9 mouse cellular contexts compared by ENCODE assay signal in genomic region chr4:136178475-136178921, GRCm38 (mm10). TPM values are rescaled to one million over a fixed set of nuclear protein-coding genes. Genes with fewer than 3 reads are reported as not detected.
A peak's percentile ranks its signal among the peaks of the same experiment; 100 is the strongest.
DNase-seq lines count a peak whose midpoint lies in the region; ATAC-seq and TF ChIP-seq lines count a peak whose summit lies in the region.
"Had no signal": no experiment of that assay in that cellular context is flagged by ENCODE, and none has a peak within 500 bp of the region (broad histone marks: within the 10 kb centered on the region; RNA-seq: fewer than 3 reads in every experiment).

No protein-coding gene starts in this region.

- H3K9me3 ChIP-seq in heart, embryonic 15.5 days (replicated peaks), result no peaks in the 10 kb centered on the region
- H3K9me3 ChIP-seq in embryonic facial prominence, embryonic 15.5 days (replicated peaks), result no peaks in the 10 kb centered on the region
- no peaks in the 10 kb centered on the region for H3K9me3 ChIP-seq in liver, postnatal 0 days (ENCODE audit: low read length)

- no peak overlapping the region for H3K9ac ChIP-seq in heart, embryonic 15.5 days
- H3K9ac ChIP-seq in embryonic facial prominence, embryonic 15.5 days, result no peak overlapping the region
- H3K9ac ChIP-seq in liver, postnatal 0 days (replicated peaks), result peak overlapping the region; percentile 96

- ATAC-seq in heart, embryonic 15.5 days (replicated peaks; ENCODE audit: insufficient number of reproducible peaks, insufficient read depth, low FRiP score, low read depth), result no peak
- ATAC-seq in embryonic facial prominence, embryonic 15.5 days (ENCODE audit: insufficient number of reproducible peaks, low FRiP score, low TSS enrichment, low read depth), result no peak
- no peak for ATAC-seq in liver, postnatal 0 days

- no peak for TF ChIP-seq CTCF in liver, postnatal 0 days (IDR thresholded peaks at IDR 0.05; ENCODE audit: low read depth)

- 71% methylated on average over 12 of the region's 12 CpGs for WGBS in heart, embryonic 15.5 days
- WGBS in embryonic facial prominence, embryonic 15.5 days, result 78% methylated on average over 12 of the region's 12 CpGs
- 37% methylated on average over 12 of the region's 12 CpGs for WGBS in liver, postnatal 0 days (ENCODE audit: insufficient replicate concordance)

- no peak overlapping the region for H3K4me3 ChIP-seq in heart, embryonic 15.5 days
- H3K4me3 ChIP-seq in embryonic facial prominence, embryonic 15.5 days (replicated peaks), result no peak overlapping the region
- peak overlapping the region; percentile 33 for H3K4me3 ChIP-seq in liver, postnatal 0 days (ENCODE audit: low read depth, low read length)

- no peaks in the 10 kb centered on the region for H3K27me3 ChIP-seq in heart, embryonic 15.5 days
- no peaks in the 10 kb centered on the region for H3K27me3 ChIP-seq in embryonic facial prominence, embryonic 15.5 days
- no peaks in the 10 kb centered on the region for H3K27me3 ChIP-seq in liver, postnatal 0 days (ENCODE audit: insufficient read depth, low read length)

- intact Hi-C loops in heart, postnatal 25 days (cut with DNase I), result no loop called here

- peak overlapping the region; percentile 51 for H3K27ac ChIP-seq in heart, embryonic 15.5 days
- H3K27ac ChIP-seq in embryonic facial prominence, embryonic 15.5 days (replicated peaks), result peak overlapping the region; percentile 63; the same call in 1 of the 2 replicates
- H3K27ac ChIP-seq in liver, postnatal 0 days (ENCODE audit: low read depth), result peak overlapping the region; percentile 98

- H3K4me2 ChIP-seq in heart, embryonic 15.5 days, result peak overlapping the region; percentile 19; the same call in 1 of the 2 replicates
- no peak overlapping the region for H3K4me2 ChIP-seq in embryonic facial prominence, embryonic 15.5 days (replicated peaks)
- H3K4me2 ChIP-seq in liver, postnatal 0 days (ENCODE audit: low read depth, low read length), result peak overlapping the region; percentile 90

- no peaks in the 10 kb centered on the region for H3K36me3 ChIP-seq in heart, embryonic 15.5 days
- H3K36me3 ChIP-seq in embryonic facial prominence, embryonic 15.5 days, result no peaks in the 10 kb centered on the region
- H3K36me3 ChIP-seq in liver, postnatal 0 days (replicated peaks; ENCODE audit: insufficient read depth, low read length), result peaks cover 41% of the 10 kb centered on the region

- DNase-seq in heart, postnatal 25 days (ENCODE audit: low spot score), result no peak
- DNase-seq in CD4-positive helper T cell, adult 2 months (ENCODE audit: low read depth, low spot score), result peak; percentile 71
- no peak for DNase-seq in liver, postnatal 0 days
- DNase-seq in cerebellum, postnatal 4 days (ENCODE audit: low spot score in 2 of 2), result no peak
- DNase-seq in right cerebral cortex, postnatal 4 days, result no peak
- DNase-seq in left cerebral cortex, adult 11 months (ENCODE audit: low spot score), result no peak
- DNase-seq: retina, postnatal 1 day had no signal

- H3K4me1 ChIP-seq in heart, embryonic 15.5 days (replicated peaks), result peaks cover 66% of the 10 kb centered on the region
- H3K4me1 ChIP-seq in embryonic facial prominence, embryonic 15.5 days, result peaks cover 68% of the 10 kb centered on the region
- peaks cover 71% of the 10 kb centered on the region for H3K4me1 ChIP-seq in liver, postnatal 0 days (ENCODE audit: insufficient read depth)

- TF ChIP-seq EP300 in liver, postnatal 0 days (IDR thresholded peaks at IDR 0.05; ENCODE audit: low read depth), result no peak

RNA-seq across cellular contexts. Expression of gene E2f2, which starts 6.3 kb away (rescaled TPM):
- 7.8 and 9.6 TPM in 2 replicates for polyA plus RNA-seq in heart, embryonic 15.5 days (2015; fragmentation: Nextera tagmentation; extraction: Ambion mirVana)
- 1 to 10 TPM; 1.9 to 4.3 TPM for total RNA-seq in heart, postnatal 25 days (2021)
- 10.1 and 12.5 TPM in 2 replicates for polyA plus RNA-seq in embryonic facial prominence, embryonic 15.5 days (2015; fragmentation: Nextera tagmentation; extraction: Ambion mirVana)
- polyA plus RNA-seq in liver, postnatal 0 days (2015; fragmentation: Nextera tagmentation; extraction: Ambion mirVana), result 48.6 and 50.2 TPM in 2 replicates

RNA-seq across cellular contexts. Expression of gene Asap3, which starts 27.7 kb away (rescaled TPM):
- polyA plus RNA-seq in heart, embryonic 15.5 days (2015; fragmentation: Nextera tagmentation; extraction: Ambion mirVana), result 2.6 and 4.8 TPM in 2 replicates
- total RNA-seq in heart, postnatal 25 days (2021), result 10 to 100 TPM in 1 of 2 experiments, 1 to 10 TPM in 1; 8.7 to 11.8 TPM
- 13.3 and 14.1 TPM in 2 replicates for polyA plus RNA-seq in embryonic facial prominence, embryonic 15.5 days (2015; fragmentation: Nextera tagmentation; extraction: Ambion mirVana)
- polyA plus RNA-seq in liver, postnatal 0 days (2015; fragmentation: Nextera tagmentation; extraction: Ambion mirVana), result 4.5 and 4.8 TPM in 2 replicates

RNA-seq across cellular contexts. Expression of gene Id3, which starts 35.2 kb away (rescaled TPM):
- 261 and 294 TPM in 2 replicates for polyA plus RNA-seq in heart, embryonic 15.5 days (2015; fragmentation: Nextera tagmentation; extraction: Ambion mirVana)
- total RNA-seq in heart, postnatal 25 days (2021), result 10 to 100 TPM; 46.9 to 70.1 TPM
- polyA plus RNA-seq in embryonic facial prominence, embryonic 15.5 days (2015; fragmentation: Nextera tagmentation; extraction: Ambion mirVana), result 432 and 441 TPM in 2 replicates
- 77.3 and 79.1 TPM in 2 replicates for polyA plus RNA-seq in liver, postnatal 0 days (2015; fragmentation: Nextera tagmentation; extraction: Ambion mirVana)
